Mouse (Mus musculus): Measurements from ENCODE around the gene Dnajb1. TPM values are rescaled to one million over a fixed set of nuclear protein-coding genes. Genes with fewer than 3 reads are reported as not detected.

The Dnajb1 gene
- 27.7 and 32.2 TPM in 2 replicates for polyA plus RNA-seq (2011; ENCODE audit: insufficient read length, low read depth, missing spikeins)

GRCm38 (mm10) chr8:83607661-83608397 lies at the start of gene Dnajb1, which contains the start of gene Tecr:
Dnajb1 (plus strand) TSS chr8:83608193.
Tecr (minus strand) TSS chr8:83607971.
- 0 out of 2 replicates have a peak, but pooled peaks cover 2% of the 10 kb centered on the region for H3K4me1 ChIP-seq (ENCODE audit: control insufficient read depth, insufficient read depth, low read length)
- peak within 1 kb of the TSS; percentile 92 for H3K27ac ChIP-seq (ENCODE audit: insufficient read depth, low read length)
- H3K4me3 ChIP-seq (ENCODE audit: insufficient read depth, low read length), result peak within 1 kb of the TSS; percentile 93
- TF ChIP-seq POLR2A (IDR thresholded peaks at IDR 0.05; ENCODE audit: low read depth, low read length) (peak; percentile 96), CTCF (IDR thresholded peaks at IDR 0.05; ENCODE audit: borderline replicate concordance, insufficient read depth, low read length) (no peak)

- no peaks in the 10 kb centered on the region; the same call in 1 of the 2 replicates for H3K4me1 ChIP-seq (ENCODE audit: control insufficient read depth, insufficient read depth, low read length)
- no peak overlapping the region for H3K27ac ChIP-seq (ENCODE audit: insufficient read depth, low read length)
- TF ChIP-seq CTCF (IDR thresholded peaks at IDR 0.05; ENCODE audit: borderline replicate concordance, insufficient read depth, low read length) (no peak), POLR2A (IDR thresholded peaks at IDR 0.05; ENCODE audit: low read depth, low read length) (no peak)
- H3K4me3 ChIP-seq (ENCODE audit: insufficient read depth, low read length), result no peak overlapping the region
Observed at GRCm38 (mm10) chr8:83562669-83563068, 45.3 kb upstream of the Dnajb1 start.

GRCm38 (mm10) chr8:83563246-83563645 lies 44.7 kb upstream of the Dnajb1 start:
- Histone ChIP-seq H3K27ac (ENCODE audit: insufficient read depth, low read length) (no peak overlapping the region), H3K4me1 (ENCODE audit: control insufficient read depth, insufficient read depth, low read length) (no peaks in the 10 kb centered on the region; the same call in 1 of the 2 replicates), H3K4me3 (ENCODE audit: insufficient read depth, low read length) (no peak overlapping the region)
- TF ChIP-seq POLR2A (IDR thresholded peaks at IDR 0.05; ENCODE audit: low read depth, low read length) (no peak), CTCF (IDR thresholded peaks at IDR 0.05; ENCODE audit: borderline replicate concordance, insufficient read depth, low read length) (no peak)

GRCm38 (mm10) chr8:83565731-83566375 lies 42.1 kb upstream of the Dnajb1 start:
- H3K27ac ChIP-seq (ENCODE audit: insufficient read depth, low read length), result no peak overlapping the region
- no peak for TF ChIP-seq POLR2A (IDR thresholded peaks at IDR 0.05; ENCODE audit: low read depth, low read length)
- TF ChIP-seq CTCF (IDR thresholded peaks at IDR 0.05; ENCODE audit: borderline replicate concordance, insufficient read depth, low read length), result no peak
- no peaks in the 10 kb centered on the region; the same call in 1 of the 2 replicates for H3K4me1 ChIP-seq (ENCODE audit: control insufficient read depth, insufficient read depth, low read length)
- H3K4me3 ChIP-seq (ENCODE audit: insufficient read depth, low read length), result no peak overlapping the region

- no peaks in the 10 kb centered on the region; the same call in 1 of the 2 replicates for H3K4me1 ChIP-seq (ENCODE audit: control insufficient read depth, insufficient read depth, low read length)
- H3K27ac ChIP-seq (ENCODE audit: insufficient read depth, low read length), result no peak within 1 kb of the TSS
- H3K4me3 ChIP-seq (ENCODE audit: insufficient read depth, low read length), result peak within 1 kb of the TSS; percentile 87
- TF ChIP-seq CTCF (IDR thresholded peaks at IDR 0.05; ENCODE audit: borderline replicate concordance, insufficient read depth, low read length) (peak; percentile 96), POLR2A (IDR thresholded peaks at IDR 0.05; ENCODE audit: low read depth, low read length) (peak; percentile 89)
Observed at GRCm38 (mm10) chr8:83566469-83567395, 41.3 kb upstream of the Dnajb1 start, which contains the start of gene Ndufb7. Ndufb7 (plus strand) TSS chr8:83566671.

GRCm38 (mm10) chr8:83567668-83568067 lies 40.3 kb upstream of the Dnajb1 start:
- Histone ChIP-seq H3K4me3 (ENCODE audit: insufficient read depth, low read length) (peak overlapping the region; percentile 87), H3K4me1 (ENCODE audit: control insufficient read depth, insufficient read depth, low read length) (no peaks in the 10 kb centered on the region; the same call in 1 of the 2 replicates), H3K27ac (ENCODE audit: insufficient read depth, low read length) (no peak overlapping the region)
- TF ChIP-seq POLR2A (IDR thresholded peaks at IDR 0.05; ENCODE audit: low read depth, low read length) (no peak), CTCF (IDR thresholded peaks at IDR 0.05; ENCODE audit: borderline replicate concordance, insufficient read depth, low read length) (no peak)

- TF ChIP-seq CTCF (IDR thresholded peaks at IDR 0.05; ENCODE audit: borderline replicate concordance, insufficient read depth, low read length) (no peak), POLR2A (IDR thresholded peaks at IDR 0.05; ENCODE audit: low read depth, low read length) (no peak)
- H3K27ac ChIP-seq (ENCODE audit: insufficient read depth, low read length), result no peak overlapping the region
- H3K4me3 ChIP-seq (ENCODE audit: insufficient read depth, low read length), result no peak overlapping the region
- H3K4me1 ChIP-seq (ENCODE audit: control insufficient read depth, insufficient read depth, low read length), result no peaks in the 10 kb centered on the region; the same call in 1 of the 2 replicates
Observed at GRCm38 (mm10) chr8:83568128-83568527, 39.9 kb upstream of the Dnajb1 start.

- no peak overlapping the region for H3K4me3 ChIP-seq (ENCODE audit: insufficient read depth, low read length)
- H3K27ac ChIP-seq (ENCODE audit: insufficient read depth, low read length), result no peak overlapping the region
- TF ChIP-seq CTCF (IDR thresholded peaks at IDR 0.05; ENCODE audit: borderline replicate concordance, insufficient read depth, low read length) (no peak), POLR2A (IDR thresholded peaks at IDR 0.05; ENCODE audit: low read depth, low read length) (no peak)
- no peaks in the 10 kb centered on the region; the same call in 1 of the 2 replicates for H3K4me1 ChIP-seq (ENCODE audit: control insufficient read depth, insufficient read depth, low read length)
Observed at GRCm38 (mm10) chr8:83568755-83569154, 39.2 kb upstream of the Dnajb1 start.

GRCm38 (mm10) chr8:83569165-83569564 lies 38.8 kb upstream of the Dnajb1 start:
- Histone ChIP-seq H3K27ac (ENCODE audit: insufficient read depth, low read length) (no peak overlapping the region), H3K4me1 (ENCODE audit: control insufficient read depth, insufficient read depth, low read length) (no peaks in the 10 kb centered on the region; the same call in 1 of the 2 replicates), H3K4me3 (ENCODE audit: insufficient read depth, low read length) (no peak overlapping the region)
- TF ChIP-seq POLR2A (IDR thresholded peaks at IDR 0.05; ENCODE audit: low read depth, low read length), result no peak
- TF ChIP-seq CTCF (IDR thresholded peaks at IDR 0.05; ENCODE audit: borderline replicate concordance, insufficient read depth, low read length), result no peak

Measured in embryonic fibroblast, embryonic 13.5 days (primary cell).